Mouse (Mus musculus) cerebellum, postnatal 14 days (tissue): ENCODE data around the gene Snd1.

Experiments used
- DNase-seq, 2 experiments: peaks; one replicate each; pipeline ENCODE4 v3.0.0; 2021; ENCODE audit warnings: mixed read lengths in 2 of 2

Gene Snd1

DNA sequence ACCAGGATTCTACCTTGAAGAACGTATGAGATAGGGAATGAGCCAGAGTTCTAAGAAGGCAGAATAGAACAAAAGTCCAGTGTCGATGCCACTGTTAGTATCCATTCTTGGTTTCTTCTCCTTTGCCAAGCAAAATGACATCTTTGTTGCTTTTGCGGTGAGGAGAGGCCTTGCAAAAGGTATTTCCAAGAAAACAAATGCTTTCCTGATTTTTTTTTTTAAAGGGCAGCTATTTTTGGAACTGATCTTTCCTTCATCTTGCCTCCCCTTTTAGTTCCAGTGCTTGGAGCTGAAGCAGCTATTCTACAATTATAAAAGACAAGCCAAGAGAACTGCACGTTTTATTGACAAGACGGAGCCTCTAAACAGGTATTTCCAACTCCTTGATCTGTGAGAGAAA, at the start of gene Snd1:
Gene Snd1, plus strand, starts transcription at position 301 of the 400 bp plus-strand sequence.
- no peak for DNase-seq

DNA sequence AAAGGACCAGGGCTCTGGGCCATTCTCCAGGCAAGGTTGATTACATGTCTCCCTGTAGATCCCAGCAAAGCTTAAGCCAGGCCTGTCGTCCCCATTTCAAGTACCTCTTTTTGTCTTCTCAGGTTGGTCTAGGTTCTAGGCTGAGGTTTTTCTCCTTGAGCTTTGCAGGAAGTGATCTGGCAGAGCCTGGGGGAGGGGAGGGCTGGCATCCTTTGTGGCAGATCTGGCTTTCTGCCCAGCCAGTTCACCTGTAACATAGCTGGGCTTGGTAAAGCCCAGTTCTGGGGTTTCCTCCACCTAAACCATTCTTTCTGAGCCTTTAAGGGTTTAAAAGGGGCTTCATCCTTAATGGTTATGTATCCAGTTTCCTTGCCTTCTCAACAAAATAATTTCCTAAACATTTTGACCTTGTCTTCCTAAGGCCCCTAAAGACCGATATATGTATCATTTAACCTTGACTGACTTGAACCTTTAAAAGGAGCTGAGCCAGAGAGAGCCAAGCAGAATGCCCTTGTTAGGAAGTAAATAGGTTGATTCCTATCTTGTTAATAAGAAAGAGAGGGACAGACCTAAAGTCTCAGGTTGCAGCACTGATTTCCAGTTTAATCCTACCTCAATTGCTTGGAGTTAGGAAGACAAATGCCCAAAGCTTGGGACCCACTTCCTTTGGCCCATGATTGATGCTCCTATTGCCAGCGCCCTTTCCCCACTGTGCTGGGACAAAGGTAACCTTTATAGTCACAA, 47.7 kb upstream of the Snd1 start, which contains the start of gene Fscn3:
Gene Fscn3, plus strand, starts transcription at position 694 of the 744 bp plus-strand sequence.
- peak; percentile 56 to 61 for DNase-seq

DNA sequence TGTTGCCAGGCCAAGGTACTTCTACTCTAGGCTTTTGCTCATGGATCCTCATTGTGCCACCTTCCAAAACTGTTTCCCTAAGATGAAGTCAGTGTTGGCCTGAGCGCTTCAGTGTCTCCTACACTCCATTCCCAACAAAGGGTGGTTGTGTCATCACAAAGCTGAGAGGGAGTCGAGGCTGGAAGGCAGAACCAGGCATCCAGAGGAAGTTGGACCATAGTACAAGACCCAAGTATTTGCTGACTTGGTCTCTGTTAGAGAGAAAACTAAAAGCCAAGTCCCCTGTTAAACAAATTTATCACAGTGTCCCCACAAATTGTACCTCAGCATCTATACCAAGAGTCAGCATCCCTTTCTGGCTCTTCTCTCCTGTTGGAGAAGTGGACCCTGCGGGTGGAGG, 46.6 kb upstream of the Snd1 start, which contains the start of gene Gcc1:
Gene Gcc1, minus strand, starts transcription at position 101 of the 400 bp plus-strand sequence.
- DNase-seq, result no peak

DNA sequence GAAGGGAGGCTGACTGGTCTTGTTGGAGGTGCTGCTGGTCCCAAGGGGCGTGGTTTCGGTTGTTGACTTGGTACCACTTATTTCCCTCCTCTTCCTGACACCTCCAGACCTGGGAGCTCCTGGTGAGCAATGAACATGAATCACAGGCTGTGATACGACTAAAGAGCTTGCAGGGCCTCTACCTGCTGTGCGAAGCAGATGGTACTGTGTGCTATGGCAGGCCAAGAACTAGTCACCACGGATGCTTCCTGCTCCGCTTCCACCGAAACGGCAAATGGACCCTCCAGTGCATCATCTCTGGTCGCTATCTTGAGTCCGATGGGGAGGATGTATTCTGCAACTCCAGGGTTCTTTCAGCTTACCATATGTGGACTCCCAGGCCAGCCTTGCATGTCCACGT, 45.1 kb upstream of the Snd1 start:
- peak; percentile 25 to 58 for DNase-seq

DNA sequence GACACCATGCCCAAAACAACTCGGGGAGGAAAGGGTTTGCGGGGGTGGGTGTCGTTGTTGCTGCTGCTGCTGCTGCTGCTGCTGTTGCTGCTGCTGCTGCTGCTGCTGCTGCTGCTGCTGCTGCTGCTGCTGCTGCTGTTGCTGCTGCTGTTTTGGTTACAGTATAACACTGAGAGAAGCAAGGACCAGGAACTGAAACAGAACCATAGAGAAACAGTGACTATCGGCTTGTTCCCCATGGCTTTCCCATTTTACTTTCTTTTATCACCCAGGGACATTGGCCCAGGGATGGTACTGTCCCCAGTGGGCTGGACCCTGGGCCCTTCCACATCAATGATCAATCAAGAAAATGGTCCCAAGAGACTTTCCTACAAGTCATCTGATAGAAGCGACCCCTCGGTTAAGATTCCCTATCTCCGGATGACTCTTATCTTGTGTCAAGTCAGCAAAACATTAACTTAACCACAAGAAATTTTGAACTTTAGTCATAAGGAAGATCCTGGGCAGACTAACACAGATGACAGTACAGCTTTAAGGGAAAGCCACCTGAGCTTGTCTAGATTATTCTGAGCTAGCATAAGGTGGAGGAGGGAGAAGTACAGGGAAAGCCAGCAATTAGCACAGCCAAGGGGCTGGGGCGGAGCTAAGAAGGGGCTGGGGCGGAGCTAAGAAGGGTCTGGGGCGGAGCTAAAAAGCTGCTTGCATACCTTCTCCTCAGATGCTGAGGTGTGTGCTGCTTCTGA, 44.0 kb upstream of the Snd1 start:
- DNase-seq, result no peak

DNA sequence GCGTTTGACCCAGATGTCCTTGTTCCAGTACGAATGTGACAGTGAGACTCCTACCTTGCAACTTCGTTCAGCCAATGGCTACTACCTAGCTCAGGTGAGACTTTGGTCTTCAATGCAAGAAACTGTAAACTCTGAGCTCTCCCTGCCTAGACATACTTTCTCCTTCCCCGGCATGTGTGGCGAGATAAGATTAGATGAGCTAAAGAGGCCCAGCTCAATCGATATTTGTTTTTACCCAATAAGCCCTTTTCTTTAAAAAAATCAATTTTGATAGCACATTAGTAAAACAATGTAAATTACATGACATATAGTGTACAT, 43.4 kb upstream of the Snd1 start:
- no peak for DNase-seq

DNA sequence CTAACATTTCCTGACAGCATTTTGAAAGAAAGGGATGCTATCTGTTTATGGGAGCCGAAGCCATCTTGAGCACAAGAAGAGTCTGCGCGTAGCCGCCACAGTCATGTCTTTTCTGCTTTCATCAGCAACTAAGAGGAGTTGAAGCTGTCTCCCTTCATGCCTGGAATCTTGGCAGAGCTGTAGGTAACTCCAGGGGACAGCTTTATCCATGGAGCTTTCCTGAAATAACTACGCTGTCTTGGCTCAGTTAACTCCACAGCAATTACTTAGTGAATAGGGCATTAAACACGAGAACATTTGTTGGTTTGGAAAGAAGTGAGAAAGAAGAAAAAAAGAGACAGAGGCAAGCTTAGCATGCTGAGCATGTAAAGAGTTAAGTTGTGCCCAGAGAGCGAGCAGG, 27.0 kb upstream of the Snd1 start:
- DNase-seq, result no peak

DNA sequence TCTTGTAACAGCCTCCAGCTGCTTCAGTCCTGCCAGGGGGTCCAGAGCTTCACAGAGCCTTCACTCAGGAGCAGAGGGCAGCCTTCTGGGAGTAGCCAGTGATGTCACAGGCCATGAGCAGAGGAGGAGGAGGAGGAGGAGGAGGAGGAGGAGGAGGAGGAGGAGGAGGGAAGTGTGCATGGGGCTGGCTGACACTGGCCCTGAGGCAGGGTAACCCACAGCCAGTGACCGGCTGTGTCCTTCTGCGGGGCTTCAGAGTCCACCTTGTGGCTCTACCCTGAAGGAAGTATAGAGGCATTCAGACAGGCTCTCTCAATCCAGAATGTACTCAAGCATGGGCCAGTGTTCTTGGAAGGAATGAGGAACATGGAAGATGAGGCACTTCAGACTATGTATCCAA, 25.7 kb upstream of the Snd1 start, which contains the start of gene Pax4:
Gene Pax4, minus strand, starts transcription at position 101 of the 400 bp plus-strand sequence.
- DNase-seq, result no peak

DNA sequence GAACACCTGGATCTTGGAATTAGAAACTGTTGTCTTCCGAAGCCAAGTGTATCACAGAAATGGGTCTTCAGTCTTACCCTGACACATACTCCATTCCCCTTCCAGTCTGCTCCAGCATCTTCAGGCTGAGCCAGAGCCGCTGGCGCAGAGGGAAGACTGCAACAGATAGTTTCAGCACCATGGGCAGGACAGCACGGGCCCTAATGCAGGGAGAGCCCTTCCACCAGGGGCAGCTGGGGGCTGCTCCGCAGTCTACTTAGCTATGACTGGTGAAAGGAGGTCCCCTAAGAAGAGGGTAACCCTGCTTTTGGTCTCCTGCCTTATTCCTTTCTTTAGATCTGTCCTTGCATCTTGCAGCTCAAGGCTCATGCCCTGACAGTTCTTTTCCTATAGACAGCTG, 24.5 kb upstream of the Snd1 start:
- no peak for DNase-seq

DNA sequence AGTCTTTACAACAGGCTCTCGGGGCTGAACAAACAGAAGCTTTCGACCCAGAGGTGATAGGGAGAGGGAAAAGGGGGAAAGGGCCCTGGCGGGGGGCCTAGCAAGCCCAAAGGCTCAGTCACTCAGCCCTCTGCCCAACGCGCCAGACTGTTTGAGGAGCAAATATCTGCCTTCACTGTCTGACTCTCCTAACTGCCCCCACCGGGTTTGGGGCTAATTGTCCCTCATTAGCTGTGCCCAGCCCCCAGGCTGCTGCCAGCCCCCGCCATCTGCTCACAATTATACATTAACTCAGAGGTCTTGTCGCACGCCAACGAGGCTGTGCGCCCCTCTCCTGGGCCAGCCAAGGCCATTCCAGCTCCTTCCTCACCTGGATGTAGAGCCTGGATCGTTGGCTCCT, 24.0 kb upstream of the Snd1 start:
- no peak for DNase-seq

DNA sequence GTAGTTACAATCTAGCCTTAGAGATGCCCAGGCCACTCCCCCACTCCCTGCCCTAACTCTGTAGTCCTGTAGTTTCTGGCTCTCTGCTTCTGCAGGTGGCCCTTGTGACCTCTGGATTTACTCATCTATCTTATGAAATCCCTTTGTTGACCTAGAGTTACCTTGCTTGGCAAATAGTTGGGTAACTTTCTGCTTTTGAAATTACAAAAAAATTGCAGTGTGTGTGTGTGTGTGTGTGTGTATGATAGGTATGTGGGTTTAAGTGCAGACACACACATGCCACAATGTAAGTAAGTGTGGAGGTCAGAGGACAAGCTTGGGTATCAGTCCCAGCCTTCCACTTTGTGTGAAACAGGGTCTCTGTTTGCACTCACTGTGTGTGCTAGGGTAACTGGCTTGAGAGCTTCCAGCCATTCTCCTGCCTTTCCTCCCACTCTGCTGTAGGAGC, 15.7 kb upstream of the Snd1 start:
- DNase-seq, result no peak

DNA sequence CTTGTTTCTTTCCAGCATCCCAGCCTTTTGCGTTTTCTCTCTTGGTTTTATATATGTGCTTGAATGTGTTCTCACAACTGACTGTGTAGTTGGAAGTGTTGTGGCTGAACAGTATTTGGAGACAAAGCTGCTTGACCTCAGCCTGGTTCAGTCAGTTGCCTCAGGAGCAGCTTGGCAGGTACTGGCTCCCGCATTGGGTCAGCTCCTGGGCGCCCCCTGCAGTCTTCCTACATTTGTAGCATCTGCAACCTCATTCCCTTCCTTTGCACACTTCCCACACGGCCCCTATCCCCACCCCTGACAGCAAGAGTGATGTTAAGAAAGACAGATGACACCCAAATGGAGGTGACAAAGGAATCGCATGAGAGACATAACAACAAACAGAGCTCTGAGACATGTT, 14.4 kb upstream of the Snd1 start:
- peak; percentile 84 to 87 for DNase-seq

DNA sequence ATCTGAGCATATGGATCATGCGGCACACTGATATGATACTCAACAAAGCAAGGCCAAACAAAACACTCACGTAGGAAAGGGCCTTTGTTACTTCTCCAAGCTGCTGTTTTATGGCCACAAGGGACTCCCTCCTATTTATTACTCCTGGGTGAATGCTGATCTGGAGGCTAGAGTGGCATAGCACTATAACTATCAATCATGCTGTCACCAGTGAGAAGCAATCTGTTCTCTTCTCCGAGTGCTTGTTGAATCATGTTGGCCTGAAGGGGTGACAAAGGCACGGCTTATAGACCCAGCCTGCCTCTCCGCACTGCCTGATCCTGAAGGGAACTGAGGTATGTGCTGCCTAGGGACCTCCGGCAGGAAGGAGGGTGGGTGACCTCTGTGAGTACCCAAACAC, 10.3 kb upstream of the Snd1 start:
- no peak for DNase-seq

DNA sequence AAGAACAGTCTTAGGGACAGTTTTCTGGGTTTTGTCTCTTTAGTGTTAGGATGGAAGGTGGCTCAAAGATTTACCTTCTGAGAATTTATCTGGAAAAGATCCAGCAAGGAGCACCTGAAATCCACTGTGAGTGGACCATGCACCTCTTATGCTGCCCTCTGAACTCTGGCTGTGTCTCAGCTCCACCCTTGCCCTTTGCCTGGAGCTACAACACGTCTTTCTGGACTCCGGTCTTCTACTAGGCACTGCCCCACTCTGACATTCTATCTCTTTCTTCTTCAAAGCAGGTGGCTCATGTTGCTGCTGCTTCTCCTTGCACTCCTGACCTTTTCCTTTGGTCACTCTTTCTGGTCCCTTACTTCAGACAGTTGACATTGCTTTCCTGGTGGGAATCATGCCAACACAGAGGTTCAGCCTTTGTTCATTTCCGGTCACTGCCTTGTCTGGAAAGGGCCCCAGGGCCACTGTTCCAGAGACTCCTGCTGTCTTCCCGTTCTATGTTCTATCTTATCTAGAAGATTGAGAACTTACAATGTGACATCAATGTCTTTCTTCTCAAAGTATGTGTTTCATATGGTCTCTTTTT, 4.8 kb upstream of the Snd1 start:
- DNase-seq, result no peak

DNA sequence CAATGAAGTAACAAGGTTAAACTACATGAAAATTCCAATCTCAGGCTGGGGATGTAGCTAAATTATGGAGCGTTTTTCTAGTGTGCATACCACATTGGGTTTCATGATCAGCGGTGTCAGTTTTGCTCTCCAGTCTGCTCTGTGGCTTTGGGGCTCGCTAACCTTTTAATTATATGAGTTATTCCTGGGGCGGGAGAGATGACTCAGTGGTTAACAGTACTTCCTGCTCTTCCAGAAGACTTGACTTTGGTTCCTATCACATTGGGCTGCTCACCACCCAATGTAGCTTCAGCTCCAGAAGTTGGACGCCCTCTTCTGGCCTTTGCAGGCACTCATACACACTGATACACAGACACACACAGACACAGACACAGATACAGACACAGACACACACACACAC, 4.3 kb upstream of the Snd1 start:
- no peak for DNase-seq

DNA sequence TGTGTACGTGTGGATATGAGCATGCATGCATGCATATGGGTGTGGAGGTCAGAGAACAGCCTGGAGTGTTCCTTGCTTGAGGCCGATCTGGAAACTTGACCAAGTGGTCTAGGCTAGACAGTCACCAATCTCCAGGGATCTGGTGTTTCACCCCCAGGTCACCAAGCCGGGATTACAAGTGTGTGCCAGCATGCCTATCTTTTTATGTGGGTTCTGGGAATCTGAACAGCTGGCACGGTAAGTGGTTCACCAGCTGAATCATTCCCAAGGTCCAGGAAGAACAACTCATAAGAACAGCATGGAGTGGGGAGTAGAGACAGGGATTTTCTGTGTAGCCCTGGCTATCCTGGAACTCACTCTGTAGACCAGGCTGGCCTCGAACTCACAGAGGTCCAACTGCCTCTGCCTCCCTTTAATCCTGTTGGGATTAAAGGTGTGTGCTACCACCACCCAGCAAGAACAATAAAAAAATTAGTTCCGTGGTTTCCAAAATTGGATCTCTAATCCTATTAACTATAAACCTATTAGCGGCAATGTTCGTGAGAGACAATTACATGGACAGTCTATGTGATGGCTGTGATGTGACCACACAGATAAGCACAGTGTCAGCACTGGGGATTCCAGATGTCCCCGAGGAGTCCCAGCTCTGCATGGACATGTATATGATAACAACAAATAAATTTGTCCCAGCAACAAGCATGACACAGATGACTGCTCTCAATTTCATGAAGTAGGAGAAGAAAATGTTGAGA, 3.5 kb upstream of the Snd1 start:
- DNase-seq, result no peak

DNA sequence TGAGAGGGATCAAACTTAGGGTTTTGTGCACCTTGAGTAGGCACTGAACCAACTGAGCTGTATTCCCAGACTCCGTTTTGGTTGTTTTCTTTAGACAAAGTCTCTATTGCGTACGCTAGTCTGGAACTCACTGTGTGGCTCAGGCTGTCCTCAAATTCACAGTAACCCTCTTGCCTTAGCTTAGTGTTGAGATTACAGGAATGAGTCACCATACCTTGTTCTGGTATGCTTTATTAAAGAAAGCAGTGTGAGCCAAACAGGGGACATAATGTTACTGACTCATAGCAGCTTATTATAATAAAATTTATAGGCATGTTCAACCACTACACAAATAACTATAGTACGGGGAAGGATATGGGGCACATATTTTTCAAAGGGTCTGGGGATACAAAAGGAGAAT, 728 bp upstream of the Snd1 start:
- no peak for DNase-seq

DNA sequence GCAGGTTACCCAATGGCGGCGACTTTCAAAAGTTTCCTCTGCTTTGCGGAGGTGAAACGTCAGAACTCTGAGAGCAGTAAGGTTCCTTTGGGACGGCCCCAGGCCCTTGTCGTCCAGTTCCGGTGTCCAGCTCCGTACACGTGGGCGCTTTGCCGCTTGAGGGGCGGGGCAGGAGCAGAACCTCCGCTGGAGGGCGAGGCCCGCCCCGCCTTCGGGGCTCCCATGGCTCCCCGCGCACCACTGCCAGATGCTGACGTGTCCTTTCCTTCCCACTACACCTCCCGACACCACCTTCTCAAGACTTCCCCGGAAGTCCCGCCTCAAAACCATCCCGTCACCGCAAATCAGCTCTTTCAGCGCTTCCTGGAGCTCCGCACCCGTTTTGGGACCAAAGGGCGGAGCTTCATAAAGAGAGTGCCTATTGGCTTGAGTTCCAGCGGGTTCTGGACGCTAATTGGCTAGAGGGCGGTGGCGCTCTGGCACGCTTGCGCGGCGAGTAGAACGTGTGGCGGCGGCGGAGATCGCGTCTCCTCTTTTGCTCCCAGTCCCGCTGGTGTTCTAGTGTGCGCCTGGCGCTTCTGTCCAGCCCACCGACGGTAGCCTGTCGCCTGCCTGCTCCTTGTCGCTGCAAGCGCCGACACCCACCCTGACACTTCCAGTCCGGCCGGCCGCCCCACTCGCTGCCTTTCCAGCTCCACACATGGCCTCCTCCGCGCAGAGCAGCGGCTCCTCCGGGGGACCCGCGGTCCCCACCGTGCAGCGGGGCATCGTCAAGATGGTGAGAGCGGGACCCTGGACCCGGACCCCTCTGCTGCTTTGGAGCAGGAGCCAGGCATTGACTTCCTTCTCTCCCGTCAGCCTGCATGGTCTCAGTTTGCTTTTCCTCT, 5.2 kb downstream of the Snd1 start:
- DNase-seq, result peak; percentile 96 to 97

DNA sequence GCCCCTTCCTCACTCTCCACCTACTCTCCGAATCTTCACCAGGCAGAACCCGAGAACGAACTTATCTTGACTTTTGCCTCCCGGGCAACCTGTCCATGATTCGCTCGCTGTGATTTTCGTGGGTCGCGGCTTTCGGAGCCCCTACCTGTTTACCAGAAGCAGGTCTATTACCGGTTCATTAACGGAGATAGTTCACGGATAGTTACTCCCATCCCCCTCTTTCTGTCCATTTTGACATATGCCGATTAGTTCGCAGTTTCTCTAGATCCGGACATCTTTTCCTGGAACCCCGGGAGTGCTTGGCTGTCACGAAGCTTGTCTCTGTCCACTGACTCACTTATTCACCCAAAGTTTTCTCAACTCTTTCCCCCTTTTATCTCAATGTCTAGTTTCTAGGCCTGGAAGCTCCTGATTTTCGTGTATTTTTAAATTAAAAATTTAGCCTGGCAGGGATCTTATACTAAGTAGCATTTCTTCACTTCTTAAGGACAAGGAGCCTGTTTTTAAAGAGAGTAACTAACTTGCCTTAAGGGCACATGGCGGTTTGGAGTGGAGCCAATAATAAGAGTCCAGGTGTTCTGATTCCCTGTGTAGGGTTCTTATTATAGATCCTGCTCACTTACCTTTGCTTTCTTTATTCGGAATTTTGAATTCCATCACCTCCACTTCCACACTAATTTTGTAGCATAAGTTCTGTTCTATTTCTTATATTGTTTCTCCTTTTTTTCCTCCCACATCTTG, 6.0 kb downstream of the Snd1 start:
- DNase-seq, result no peak

DNA sequence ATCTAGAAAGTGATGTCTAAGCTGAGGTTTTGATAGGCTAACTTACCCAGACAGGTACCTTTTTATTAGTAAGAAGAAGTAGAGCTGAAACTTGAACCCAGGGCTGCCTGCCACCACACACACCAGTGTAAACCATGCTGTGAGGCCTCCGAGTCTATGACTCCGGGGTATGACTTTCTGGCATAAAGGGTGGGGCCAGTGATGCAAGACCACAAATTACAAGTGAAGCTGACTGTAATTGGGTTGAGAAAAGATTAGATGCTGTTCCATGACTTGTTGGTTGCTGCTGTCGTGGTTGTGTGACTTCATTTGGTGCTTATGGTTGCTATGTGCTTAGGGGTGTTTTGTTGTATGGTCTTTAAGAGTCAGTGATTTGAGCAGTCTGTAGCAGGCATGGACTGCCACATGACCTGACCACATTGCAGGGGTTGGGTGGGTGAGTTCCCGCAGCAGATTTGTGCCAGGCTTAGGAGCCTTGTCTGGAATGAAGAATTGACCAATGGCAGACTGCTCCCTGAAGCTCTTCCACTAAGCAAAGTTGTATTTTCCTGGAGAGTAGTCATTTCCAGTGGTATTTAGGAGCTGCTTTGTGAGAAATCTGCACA, 7.9 kb downstream of the Snd1 start:
- no peak for DNase-seq

DNA sequence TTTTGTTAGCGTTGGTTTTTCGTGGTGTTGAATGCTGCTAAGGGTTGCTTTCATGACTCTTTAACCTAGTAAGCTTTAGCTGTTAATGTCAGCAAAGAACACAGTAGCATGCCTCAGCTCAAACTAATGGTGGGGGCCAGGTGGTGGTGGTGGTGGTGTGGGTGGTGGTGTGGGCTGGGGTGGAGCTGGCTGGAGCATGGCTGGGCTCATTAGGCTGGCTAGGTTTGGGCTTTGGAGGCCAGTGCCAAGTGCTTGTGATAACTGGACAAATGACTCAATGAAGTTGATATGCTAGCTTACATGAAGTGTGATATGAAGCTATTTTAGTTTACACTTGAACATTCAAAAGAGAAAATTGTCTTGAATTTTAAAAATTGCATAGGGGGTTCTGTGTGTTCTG, 11.1 kb downstream of the Snd1 start:
- DNase-seq, result no peak
